Mouse (Mus musculus): ENCODE measurements around the gene C1qtnf7.

DNA sequence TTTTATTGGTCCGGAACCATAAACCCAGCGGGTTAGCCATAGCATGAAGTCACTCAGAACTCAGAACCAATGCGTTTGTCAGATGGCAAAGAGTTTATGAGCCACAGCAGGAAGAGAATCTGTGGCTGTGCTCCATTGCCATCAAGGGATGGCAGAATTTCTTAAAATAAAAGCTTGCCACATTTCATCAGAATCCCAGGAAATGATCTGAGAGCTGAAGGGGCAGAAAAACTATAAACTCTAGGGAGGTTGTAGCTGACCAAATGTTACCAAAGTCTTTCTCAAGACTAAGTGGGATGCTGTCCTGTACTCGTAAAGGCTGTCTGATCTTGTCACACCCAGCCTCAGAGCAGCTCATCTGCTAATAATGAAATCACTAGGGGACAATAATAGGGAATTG, 110.1 kb downstream of the C1qtnf7 start:
- no peak for TF ChIP-seq CTCF (IDR thresholded peaks at IDR 0.05; ENCODE audit: borderline replicate concordance, insufficient read depth, low read length)
- TF ChIP-seq POLR2A (IDR thresholded peaks at IDR 0.05; ENCODE audit: low read depth, low read length) = no peak

Measured in embryonic fibroblast, embryonic 13.5 days (primary cell).